Mouse (Mus musculus) adrenal gland, adult (tissue): ENCODE data around the gene Ebf1.

Source experiments
- DNase-seq, 2 experiments: peaks; one replicate each; pipeline ENCODE4 v3.0.0; 2022 to 2023; ENCODE audit warnings: low spot score in 1 of 2; ENCODE audit not compliant: inconsistent age in 2 of 2

The Ebf1 gene

DNA sequence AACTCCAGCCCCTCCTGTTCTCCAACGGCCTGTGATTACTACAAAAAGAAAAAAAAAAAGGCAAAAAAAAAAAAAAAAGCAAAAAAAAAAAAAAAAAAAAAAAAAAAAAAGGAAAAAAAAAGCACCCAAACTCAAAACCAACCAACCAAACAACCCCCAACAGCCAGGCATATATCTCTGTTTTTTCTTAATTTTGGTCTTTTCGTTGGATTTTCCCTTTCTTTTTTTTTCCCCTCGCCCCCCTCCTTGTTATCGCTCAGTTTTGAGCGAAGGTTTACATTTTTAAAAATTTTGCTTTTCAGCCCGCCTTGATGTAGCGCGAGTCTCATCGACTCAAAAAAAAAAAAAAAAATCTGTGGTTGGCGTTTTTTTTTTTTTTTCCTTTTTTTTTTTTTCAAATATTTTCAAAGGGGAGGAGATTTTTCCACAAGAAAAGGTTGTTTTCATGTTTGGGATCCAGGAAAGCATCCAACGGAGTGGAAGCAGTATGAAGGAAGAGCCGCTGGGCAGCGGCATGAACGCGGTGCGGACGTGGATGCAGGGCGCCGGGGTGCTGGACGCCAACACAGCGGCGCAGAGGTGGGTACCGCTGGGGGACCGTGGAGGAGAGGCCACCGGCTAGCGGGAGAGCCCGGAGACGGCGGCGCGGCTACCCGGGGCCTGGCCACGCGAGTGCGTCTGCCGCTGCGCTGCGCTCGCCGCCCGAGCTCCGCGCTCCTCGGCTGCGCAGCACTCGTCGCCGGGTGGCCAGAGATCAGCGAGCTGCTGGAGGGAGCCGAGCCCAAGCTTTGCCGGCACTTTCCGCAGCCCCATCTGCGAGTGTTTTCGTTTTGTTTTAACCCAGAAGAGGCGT, 843 bp downstream of the Ebf1 start:
- DNase-seq: peak; percentile 35 to 78

DNA sequence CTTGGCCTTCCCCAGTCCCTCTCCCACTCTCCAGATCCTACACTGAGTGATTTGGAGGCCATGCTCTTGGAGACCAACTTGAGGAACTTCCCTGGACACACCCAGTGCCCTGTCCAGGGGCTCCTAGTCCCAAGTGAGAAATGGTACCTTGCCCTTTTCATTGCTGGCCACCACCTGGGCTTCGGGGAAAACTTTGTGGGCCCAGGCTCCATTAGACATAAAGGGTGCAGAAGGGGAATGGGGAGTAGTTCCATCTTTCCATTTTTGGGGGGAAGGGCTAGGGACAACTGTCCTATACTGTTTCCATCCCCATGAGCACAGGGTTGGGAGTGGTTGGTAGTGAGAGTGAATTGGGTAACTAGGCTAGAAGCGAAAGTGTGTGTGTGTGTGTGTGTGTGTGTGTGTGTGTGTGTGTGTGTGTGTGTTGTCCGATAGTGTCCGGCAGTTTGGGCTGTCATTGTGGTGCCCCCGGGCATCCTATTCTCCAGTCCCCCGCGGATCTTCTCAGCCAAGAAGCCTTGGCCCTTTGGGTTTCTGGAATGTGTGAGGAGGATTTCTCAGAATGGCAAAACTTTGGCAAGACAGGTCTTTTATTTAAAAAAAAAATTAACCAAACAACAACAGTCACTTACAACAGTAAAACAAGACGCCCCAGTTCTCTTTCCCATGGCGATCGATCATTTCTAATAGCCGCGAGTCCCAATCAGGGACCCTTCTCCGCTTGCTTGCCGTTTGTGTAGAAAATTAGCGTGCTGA, 2.2 kb downstream of the Ebf1 start:
- DNase-seq: peak in 1 of 2 experiments; percentile 55

DNA sequence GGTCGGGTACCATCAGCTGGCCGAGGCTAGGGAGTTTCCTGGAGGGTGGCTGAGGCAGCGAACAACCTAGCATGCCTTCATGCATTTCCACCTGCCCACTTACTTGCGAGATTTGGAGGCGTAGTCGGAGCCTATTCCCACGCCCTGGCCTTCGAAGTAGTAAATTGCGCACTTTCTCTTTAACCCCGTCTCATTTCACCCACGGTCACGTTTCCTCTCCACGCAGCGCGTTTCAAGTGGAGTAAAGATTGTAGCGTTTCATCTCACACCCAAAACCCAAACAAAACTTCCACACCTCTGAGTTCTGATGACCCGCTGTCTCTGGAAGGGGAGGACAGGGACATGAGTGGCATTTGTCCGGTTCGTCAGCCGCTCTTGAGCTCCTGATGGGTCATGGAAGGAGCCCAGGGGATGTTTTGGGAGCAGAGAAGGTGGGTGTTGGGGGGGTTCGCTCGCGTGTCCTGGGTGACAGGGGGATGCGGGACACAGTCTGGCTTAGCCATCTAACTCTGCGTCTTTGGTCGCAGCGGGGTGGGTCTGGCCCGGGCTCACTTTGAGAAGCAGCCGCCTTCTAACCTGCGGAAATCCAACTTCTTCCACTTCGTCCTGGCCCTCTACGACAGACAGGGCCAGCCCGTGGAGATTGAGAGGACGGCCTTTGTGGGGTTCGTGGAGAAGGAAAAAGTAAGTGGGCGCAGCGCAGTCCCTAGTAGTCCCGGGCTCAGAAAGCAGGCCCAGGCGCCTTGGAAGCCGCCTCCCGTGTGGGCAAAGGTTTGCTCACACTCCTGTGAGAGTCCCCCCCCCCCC, 3.0 kb downstream of the Ebf1 start:
- DNase-seq: peak in 1 of 2 experiments; percentile 60

DNA sequence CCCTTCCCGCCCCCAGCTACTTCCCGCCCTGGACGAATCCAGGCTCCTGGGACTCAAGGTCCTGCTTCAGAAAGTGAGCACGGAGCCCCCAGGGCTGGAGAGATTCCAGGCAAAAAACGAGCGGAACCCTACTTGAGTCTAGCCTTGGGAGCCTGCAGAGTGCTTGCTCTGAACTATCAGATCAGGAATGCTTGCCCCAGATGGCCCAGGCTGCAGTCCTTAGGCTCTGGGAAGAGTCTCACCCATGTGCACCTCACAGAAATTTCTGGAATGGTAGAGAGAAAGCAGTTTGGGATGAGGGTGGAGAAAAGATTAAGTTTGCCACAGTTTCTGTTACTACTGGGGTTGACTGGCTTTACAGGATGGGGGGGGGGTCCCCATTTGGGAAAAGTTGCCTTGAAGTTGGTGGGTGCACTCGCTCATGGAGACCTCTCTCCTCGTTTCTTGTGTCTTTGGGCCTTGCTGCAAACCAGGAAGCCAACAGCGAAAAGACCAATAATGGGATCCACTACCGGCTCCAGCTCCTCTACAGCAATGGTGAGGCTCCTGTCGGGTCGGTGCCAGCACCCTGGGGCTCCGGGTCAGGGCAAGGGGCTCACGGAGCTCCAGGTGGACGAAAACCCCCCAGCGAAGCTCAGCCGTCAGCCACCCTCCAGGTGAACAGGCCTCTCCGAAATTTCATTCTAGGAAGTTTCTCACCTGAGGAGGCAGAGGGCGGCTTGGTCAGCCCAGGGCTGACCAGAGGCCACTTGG, 3.8 kb downstream of the Ebf1 start:
- no peak for DNase-seq

DNA sequence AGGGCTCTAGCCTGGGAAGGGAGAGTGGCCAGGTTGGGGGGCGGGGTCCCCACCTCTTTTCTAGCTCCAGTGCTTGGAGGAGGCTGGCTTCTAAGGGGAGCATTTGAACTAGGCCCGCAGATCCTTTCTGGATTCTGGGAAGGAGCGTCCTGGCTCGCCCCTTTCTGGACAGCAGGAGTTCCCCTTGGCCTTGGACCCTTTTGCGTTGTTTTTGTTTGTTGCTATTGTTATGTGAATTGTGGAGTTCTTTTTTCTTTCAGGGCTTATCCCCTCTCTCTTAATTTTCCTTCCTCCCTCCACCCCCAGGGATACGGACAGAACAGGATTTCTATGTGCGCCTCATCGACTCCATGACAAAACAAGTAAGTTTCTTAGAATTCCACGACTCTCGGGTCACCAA, 4.5 kb downstream of the Ebf1 start:
- DNase-seq: no peak

DNA sequence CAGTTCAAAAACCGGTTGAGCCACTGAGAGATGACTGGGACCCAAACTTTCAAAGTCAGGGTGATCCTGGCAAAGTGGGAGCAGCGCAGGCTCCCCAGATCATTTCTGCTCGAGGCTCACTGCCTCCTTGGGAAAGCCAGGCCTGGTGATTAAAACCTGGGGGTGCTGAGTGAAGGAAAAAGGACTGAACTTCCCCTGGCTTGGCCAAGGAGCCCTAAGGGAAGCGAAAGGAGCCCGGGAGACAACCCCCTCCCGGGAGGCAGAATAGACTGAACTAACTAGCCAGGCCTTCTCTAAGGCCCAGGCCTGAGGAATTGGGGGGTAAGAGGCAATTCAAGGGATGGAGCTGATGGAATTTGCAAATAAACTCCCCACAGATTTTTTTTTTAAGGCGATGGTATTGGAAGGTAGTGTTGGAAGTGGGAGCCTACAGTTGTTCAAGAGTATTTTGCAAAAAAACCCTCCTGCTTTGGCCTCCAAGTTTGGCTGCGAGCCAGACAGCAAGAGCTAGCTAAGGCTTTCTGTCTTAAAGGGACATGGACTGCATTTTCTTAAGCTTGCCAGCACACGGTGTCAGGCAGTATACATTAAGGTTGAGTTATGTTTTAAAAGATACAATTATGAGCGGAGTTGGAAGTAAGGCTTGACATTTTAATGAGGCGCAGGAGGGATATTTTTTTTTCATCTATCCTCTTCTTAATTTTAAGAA, 5.1 kb downstream of the Ebf1 start:
- peak in 1 of 2 experiments; percentile 52 for DNase-seq

DNA sequence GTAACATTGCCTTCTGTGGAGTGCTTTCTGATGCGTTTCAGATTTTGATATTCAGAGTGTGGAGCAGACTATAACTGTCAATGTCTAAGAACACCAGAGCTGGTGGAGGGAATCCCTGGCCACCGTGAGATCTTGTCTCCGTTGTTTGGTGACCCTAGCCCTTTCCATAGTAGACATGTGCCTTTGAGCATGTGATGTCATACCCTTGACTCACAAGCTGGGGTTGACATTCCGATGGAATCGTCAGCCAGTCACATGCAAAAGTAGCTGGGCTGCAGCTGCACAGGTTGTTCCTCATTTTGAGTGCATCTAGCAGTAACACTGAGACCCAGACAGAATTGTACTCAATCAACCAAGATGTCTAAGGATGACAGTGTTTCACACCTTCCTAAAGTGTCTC, 7.4 kb downstream of the Ebf1 start:
- no peak for DNase-seq

DNA sequence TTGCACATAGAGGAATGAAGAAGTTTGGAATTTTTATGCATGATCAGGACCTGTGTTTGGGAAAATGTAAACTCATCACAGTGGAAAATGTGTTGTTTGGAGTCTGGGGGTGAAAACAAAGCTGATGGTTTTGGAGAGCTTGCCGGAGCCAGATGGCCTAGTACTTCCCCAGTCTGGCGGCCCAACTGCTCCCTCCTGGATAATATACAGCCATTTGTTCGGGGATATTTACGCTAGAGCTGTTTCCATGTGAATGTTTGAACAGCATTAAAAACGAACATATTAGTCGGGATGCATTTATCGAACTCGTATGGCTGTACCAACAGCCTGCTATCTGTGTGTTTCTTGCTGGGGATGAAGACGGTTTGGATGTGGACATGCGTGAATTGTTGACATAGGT, 8.9 kb downstream of the Ebf1 start:
- no peak for DNase-seq

DNA sequence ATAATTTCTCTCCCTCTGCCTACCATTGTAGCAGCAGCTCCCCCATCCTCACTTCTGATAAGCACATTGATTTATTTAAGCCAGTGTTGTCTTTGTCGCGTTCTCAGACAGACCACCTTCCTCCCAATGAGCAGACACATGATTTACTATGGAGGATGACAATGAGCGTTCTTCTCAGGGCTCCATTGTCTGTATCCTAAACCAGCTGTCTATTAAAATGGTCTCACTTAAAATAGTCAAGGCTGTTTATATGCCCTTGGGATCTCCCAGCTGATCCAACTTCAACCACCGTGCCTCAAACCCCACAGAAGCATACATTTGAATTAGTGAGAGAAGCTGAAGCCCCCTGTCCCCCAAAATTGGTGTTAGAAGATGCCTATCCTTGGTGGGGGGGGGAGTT, 11.3 kb downstream of the Ebf1 start:
- DNase-seq: no peak

DNA sequence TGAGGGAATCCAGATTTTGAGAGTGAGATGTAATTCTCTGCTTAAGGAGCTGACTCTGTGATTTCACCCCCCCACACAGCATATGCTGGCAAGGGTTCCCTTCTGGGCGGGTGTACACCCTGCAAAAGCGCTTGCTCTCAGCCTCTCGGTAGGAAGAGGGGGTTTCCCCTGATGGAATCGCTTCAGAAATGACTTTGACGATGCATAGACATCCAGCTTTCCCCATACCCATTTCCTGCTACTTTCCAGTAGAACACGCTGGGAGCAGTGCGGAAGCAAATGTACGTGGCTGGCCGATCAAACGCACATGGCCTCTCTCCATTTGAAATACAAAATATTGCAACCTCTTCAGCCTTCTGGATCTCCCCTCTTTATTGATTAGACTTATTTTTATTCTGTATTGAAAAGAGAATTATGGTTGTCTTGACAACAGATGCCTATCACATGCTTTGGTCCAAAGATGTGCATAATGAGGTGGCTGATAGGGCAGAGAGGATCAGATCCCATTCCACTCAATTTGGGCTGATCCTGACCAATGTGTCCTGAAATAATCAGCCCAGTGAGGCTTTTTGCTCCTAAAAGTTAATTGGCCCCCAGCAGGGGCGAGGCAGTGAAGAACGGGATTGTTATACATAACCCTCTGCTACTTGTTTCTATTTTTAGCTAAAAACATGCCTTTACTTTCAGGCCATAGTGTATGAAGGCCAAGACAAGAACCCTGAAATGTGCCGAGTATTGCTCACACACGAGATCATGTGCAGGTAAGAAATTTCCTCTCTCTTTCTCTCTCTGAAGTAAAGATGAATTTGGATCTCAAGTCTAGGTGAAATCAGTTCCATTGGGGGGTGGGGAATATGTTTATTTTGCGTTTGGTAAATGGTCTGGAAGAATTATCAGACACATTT, 15.2 kb downstream of the Ebf1 start:
- DNase-seq: no peak

DNA sequence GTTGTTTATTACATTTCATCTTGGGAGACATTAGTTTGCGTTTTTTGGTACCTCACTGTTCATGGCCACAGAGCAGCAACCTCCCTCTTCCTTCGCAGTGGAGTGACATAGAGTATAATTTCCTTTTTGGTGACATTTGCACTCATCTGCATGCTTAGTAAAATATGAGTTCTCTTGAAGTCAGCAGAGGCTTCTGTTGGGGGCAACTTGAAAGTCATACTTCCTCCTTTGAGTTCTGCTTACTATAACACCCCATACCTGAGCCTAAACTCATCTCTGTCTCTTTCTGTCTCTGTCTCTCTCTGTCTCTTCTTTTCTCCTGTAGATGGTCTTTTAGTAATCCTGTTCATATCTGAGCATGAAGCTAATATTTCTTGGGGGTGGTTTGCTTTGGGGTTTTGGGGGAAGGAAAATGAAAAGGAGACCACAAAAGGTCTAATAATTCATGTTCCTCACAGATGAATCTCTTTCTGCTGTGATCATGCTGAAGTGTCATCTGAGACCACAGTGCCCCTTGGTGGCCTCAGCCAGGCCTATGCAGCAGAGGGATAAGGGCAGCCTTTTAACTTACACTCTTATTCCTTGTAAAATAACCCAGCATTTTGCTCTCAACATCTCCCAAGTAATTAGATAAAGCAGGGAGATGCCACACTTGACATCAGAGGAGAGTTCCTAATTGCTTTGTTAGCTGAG, 16.0 kb downstream of the Ebf1 start:
- DNase-seq: no peak

DNA sequence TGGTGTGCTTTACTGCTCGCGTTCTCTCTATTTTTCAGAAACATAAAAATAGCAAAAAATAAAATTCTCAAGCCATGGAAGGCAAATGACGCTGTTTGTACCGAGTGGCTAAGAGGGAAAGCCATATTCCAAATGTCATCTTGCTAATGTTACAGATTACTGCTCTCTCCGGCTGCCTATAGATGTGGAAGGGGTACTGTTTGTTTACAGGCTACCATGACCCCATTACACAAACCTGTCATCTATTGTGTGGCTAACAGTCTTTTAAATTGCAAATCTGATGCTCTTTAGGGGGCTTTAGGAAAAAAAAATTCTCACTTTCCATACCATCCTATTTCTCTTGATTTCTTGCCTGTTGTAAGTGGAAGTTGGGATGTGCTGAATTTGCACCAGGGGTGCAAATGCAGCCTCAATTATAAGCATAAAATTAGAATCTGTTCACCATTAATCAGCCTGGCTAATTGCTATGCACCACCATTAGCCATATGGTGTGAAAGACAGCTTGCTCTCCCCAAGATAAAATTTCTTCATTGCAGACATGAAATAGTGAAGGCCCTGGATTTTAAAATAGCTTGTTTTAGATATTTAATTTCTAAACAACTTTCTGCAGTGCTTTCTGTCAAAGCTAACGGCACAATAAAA, 17.6 kb downstream of the Ebf1 start:
- no peak for DNase-seq

DNA sequence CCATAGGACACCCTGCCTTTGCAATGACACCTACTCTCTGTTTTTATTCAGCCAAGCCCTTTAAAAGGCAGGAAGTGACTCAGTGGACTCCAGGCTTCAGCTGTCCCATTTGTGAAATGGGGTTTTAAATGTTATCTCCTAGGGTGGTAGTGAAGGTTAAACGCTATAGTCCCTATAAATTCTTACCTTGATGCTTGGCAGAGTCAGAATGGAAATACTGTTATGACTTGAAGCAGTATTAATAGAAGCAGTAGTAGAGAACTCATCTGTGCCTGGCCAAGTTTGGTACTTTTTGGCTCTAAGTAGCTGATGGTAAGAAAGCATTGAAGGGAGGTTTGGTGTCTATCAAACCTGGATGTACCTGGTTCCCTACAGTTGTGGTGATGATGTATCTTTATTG, 19.1 kb downstream of the Ebf1 start:
- DNase-seq: no peak

DNA sequence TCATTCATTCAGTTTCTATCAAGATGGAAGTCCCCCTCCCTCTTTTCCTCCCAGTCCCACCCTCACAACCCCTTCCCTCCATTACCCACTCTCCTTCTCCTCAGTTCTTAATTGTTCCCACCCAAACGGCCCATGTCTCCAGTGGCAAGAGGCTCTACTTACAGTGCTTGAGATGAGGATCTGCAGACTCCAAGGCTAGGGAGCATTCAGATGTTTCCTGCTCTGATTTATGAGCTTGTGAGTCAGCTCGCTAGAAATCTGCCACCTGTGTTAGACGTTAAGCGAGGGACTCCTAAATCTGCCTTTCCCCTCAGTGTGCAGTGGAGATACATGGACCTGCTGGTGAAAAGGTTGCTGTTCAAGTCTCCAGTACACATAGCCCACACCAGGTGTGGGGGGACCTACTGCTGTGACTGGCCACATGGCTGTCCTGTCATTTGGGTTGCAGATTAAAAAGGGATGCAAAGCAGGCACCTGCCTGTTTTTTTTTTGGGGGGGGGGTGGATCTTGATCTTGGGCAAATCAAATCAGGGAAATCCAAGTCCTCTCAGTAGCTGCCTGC, 21.2 kb downstream of the Ebf1 start:
- no peak for DNase-seq

DNA sequence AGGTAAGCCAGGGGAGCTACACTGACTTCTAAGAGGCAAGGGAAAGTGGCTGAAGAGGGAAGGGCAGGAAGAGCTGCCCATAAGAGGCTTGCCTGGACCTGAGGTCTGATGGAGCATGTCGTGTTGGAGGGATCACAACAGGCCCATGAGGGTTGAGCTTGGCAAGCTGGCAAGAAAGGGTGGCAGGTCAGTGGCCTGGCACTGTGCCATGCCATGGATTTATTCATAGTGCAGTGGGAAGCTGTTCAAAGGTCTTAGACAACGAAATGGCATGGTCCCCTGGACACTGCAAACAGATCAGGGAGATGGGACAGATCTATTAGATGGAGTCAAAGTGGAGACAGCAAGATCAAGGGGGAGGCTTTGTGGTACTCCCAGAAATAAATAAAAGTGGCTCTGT, 24.4 kb downstream of the Ebf1 start:
- DNase-seq: peak in 1 of 2 experiments; percentile 38

DNA sequence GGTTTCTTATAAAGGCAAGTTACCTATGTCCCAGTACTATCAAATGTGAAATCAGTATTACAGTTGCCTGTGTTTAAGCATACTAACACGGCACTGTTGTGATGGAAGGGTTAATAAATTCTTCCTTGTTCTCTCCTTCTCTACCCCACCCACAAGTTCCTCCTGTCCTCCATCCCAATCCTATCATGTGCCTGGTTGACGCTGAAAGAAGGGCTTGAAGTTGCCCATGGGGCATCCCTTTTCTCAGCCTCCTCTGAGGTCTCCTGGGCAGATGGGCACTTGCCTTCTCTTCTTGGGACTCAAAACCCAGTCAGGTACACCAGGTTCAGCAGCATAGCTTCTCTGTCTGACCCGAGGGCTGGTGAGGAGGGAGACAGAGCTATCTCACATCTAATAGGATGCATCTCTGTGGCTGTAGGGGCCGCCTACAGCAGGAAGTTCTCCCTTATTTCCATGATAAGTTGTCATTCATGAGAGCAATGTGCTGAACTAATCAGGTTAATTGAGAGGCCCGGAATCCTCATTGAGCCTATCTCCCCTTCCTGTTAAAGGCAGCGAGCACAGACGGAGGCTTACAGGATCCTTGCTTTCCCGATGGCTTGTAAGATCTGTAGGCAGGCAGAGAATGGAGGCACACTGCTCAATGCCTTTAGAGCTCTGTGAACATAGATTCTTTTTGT, 37.4 kb downstream of the Ebf1 start:
- no peak for DNase-seq

DNA sequence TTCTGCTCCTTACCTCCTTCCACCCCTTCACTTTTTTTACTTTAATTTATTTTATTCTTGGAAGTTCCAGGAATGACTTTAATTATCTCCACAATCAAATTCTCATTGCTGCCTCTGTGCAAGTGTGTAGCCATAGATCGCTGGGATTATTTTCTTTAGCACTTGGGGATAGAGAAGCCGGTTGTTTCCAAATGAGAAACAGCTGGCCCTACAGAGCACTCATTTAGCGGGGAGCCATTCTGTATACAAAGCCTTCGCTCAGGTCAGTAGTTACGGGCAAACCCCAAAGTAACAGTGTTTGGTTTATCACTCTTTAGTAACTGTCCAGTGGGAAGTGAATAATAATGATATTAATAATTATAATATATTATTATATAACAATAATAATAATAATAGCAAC, 38.4 kb downstream of the Ebf1 start:
- DNase-seq: no peak
